Mouse (Mus musculus) adrenal gland, postnatal 25 days (tissue): ENCODE measurements around the gene Ada. TPM values are rescaled to one million over a fixed set of nuclear protein-coding genes. Genes with fewer than 3 reads are reported as not detected.
"Not testable (repeated sequence)": the region's sequence is repeated elsewhere in the genome, so short reads cannot be mapped to it uniquely, and the experiment has no call there.

ENCODE experiments used
- DNase-seq: peaks from one replicate; pipeline ENCODE4 v3.0.0; 2021; ENCODE audit warnings: mixed read lengths
- total RNA-seq: library from RNA; stranded (reverse); gene quantifications from 2 replicates; pipeline ENCODE4 v1.2.3, GENCODE M21; 2021

Gene Ada
- total RNA-seq, 1 experiment from 2014 or later, result 3.6 TPM

DNA sequence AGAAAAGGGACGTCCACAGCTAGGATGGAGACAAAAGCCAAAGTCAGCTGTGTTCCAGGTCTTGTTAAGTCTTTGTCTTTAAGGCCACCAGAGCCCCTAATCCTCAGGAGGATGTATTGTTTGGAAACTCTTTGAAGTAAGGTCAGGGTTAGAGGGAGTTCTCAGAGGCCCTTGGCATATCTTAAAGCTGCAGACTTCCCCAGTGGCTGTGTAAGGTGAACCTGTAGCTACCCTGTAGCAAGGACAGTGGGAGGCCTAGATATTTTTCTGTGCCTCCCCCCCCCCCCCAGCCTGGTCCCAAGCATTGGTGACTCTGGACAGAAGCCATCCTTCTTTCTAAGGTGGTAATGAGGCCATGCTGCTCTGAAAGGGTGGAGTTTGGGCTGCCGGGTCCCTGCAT lies 53.3 kb downstream of the Ada start:
- no peak for DNase-seq

- no peak for DNase-seq
These were observed 56.2 kb downstream of the Ada start for GRCm38 (mm10) chr2:163693716-163694314.

DNA sequence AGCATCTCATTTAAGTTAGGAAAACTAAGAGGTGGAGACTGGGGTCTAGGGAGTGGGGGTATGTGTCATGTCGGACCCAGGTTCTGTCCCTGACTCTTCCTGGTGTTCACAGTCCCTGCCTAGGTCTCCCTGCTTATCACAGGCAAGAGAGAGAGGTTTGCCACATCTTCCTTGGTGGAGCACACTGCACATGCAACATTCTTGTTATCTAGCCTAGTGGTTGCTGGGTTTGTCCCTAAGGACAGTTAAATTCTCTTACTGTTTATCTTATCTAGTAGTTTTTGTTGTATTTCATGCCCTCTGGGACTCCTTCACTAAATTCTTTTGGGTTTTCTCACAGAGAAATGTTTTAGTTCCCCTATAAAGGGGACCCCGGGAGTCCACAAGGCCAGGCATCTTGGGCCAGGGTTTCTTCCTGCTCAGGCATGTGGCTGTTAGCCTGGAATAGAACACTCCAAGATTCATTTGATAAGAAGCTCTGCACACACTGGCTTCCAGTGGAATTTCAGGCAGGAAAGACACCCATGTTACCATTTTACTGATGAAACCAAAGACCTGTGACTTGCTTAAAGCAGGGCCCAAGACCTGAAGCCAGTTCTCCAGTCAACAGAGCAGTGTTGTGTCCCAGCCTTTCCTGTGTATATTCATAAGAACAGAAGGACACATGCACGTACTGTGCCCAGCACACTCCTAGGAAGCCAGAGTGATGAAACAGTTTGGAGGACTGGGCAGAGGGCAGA lies 57.0 kb downstream of the Ada start:
- no peak for DNase-seq

DNA sequence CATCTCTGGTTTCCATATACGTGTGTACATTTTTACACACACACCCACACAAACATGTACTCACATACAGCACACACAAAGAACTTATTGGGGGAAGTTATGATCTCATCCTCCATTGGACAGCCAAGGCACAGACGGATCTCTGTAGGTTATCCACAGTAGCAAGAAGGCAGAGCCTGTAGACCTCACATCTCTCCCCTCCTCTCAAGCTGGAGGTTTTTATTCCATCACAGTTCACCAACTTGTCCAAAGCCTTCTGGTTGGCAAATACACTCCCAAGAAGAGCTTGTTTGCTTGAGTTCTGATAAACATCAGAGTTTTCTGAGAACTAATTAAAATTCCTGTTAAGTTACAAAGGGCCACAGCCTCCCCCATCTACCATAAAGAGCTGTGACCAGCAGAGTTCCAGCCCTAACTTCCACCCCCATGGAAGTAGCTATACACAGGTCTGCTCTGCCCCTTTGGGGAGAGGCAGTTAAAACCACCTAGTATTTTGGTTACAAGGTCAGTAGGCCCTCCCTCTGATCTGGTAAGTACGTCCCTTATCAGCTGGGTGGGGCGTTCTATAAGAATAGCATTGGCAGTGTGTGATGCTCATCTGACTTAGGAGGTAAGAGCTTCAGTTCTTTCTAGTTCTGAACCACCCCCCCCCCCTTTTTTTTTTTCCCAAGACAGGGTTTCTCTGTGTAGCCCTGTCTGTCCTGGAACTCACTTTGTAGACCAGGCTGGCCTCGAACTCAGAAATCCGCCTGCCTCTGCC lies 58.0 kb downstream of the Ada start:
- no peak for DNase-seq

GRCm38 (mm10) chr2:163690409-163691304 lies 59.4 kb downstream of the Ada start:
- DNase-seq, result no peak

- DNase-seq, result no peak
These were observed 60.3 kb downstream of the Ada start for GRCm38 (mm10) chr2:163689771-163690170.

- DNase-seq, result not testable (repeated sequence)
These were observed 61.7 kb downstream of the Ada start for GRCm38 (mm10) chr2:163688377-163688776.

DNA sequence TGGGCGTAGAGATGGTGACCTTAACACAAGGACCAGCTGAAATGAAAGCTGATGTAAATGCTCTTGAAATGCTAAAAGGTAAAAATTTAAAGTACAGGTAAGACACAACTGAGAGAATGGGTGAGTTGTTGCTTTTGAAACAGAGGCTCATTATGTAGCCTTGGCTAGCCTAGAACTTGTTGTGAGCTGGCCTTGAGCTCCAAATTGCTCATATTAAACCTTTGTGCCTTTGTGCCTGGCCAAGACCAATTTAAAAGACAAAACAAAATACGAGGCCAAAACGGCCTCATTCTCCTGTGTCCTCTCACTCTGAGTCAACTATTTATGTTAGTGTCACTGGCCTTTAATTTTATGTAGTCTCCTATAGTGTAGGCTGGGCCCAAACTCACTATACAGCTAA lies 63.2 kb downstream of the Ada start:
- DNase-seq, result no peak

DNA sequence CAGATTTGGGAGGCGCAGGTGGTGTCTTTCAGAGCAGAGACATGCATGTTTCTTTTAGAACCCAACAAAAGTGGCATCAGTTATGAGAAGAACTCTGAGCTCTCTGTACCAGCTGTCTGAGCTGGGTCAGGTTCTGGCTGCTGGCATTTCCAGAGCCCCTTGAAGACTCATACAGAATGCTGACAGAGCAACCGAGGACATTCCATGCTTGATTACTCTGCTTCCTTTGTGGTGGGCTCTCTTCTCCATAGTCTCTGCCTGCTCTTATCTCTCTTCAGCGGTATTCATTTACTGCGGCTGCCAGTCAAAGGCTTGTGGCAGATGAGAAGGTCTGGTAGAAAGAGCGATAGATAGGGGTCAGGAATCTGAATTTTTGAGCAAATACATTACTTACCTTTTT lies 63.8 kb downstream of the Ada start:
- DNase-seq, result no peak

- no peak for DNase-seq
These were observed 64.3 kb downstream of the Ada start for GRCm38 (mm10) chr2:163685761-163686200.

- DNase-seq, result no peak
These were observed 64.8 kb downstream of the Ada start for GRCm38 (mm10) chr2:163685287-163685686.

- DNase-seq, result no peak
These were observed 67.7 kb downstream of the Ada start for GRCm38 (mm10) chr2:163682344-163682743.

DNA sequence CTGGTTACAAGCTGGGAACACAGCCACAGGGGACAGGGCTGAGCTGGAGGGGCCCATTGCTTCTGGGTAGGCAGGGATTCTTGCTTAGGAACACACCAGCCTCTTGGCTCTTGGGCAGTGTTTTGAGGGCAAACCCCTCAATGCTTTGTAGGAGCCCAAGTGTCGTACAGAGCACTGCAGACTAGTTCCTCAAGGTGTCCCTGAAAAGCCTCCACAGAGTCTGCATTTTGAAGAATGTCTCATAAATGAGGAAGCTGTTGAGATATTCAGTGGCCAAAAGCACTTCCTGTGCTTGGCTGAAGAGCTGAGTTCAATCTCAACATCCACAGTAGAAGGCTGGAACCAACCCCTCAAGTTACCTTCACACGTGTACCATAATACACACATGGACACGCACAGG lies 73.3 kb downstream of the Ada start:
- no peak for DNase-seq

Other genes starting within 250 kb of the Ada start
- 2.4 TPM in 1 of 2 replicates, not detected in the other for gene Hnf4a, start 243.4 kb downstream of the Ada start, total RNA-seq
- gene Ttpal, start 147.9 kb downstream of the Ada start, total RNA-seq, result 29.4 and 30.0 TPM in 2 replicates
- 482 and 571 TPM in 2 replicates for gene Serinc3, start 105.1 kb downstream of the Ada start, total RNA-seq
- gene Pkig, start 91.9 kb downstream of the Ada start, total RNA-seq, result 42.5 and 47.7 TPM in 2 replicates
- gene Ccn5, start 70.6 kb upstream of the Ada start, total RNA-seq, result not detected in 2 replicates
- gene Kcnk15, start 103.4 kb upstream of the Ada start, total RNA-seq, result not detected in 2 replicates
- gene Rims4, start 168.4 kb upstream of the Ada start, total RNA-seq, result 182 and 190 TPM in 2 replicates
- gene Ywhab, start 244.7 kb upstream of the Ada start, total RNA-seq, result 241 TPM in 2 replicates